Mouse (Mus musculus) MEL (cell line): Measurements from ENCODE around the gene Unc45a.

Experiments
- CHD2 ChIP-seq: IDR thresholded peaks from 2 replicates; pipeline ENCODE4 v1.6.1; 2011; ENCODE audit warnings: low read length, improper control_type of control experiment
- UBTF ChIP-seq: IDR thresholded peaks from 2 replicates; pipeline ENCODE4 v1.6.1; 2012; ENCODE audit warnings: low read depth, mild to moderate bottlenecking, inconsistent platforms, low read length, improper control_type of control experiment, moderate library complexity, borderline replicate concordance; ENCODE audit not compliant: insufficient read depth

DNA sequence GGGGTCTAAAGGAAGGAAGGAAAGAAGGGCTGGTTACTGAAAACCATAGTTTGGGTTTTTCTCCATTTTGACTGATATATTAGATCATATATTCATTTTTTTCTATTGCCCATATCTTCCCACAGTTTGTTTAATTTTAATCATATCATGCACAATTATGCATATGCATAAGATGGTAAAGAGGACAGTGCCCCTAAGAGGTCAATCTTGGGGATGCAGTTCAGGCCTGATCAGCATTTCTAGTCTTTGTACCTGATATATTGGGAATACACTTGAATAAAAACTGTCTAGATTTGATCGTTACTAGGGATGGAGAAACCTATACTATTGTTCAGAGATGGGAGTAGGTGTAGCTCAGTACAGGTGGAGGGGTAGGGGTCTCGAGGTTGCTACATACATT lies 59.8 kb downstream of the Unc45a start:
- TF ChIP-seq CHD2, result no peak
- no peak for TF ChIP-seq UBTF
